Mouse (Mus musculus) retina, postnatal 1 day (tissue): ENCODE measurements around the gene Cep250.

ENCODE experiments used
- DNase-seq: peaks from one replicate; pipeline ENCODE4 v3.0.0-alpha.2; 2012

The Cep250 gene

DNA sequence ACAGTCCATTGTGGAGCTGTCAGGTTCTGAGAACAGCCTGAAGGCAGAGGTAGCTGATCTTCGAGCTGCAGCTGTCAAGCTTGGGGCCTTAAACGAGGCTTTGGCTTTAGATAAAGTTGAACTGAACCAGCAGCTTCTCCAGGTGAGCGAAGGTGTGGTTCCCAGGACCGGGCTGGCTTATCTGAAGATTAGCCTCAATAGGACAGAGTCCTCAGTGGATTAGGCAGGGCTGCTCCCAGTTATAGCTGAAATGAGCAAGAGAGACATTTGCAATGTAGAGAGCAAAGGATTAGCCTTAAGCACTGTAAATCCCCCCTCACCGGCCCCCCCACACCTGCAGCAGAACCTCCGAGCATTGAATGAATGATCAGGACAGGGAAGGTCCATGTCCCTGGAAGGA, 17.1 kb downstream of the Cep250 start:
- DNase-seq, result peak; percentile 58

DNA sequence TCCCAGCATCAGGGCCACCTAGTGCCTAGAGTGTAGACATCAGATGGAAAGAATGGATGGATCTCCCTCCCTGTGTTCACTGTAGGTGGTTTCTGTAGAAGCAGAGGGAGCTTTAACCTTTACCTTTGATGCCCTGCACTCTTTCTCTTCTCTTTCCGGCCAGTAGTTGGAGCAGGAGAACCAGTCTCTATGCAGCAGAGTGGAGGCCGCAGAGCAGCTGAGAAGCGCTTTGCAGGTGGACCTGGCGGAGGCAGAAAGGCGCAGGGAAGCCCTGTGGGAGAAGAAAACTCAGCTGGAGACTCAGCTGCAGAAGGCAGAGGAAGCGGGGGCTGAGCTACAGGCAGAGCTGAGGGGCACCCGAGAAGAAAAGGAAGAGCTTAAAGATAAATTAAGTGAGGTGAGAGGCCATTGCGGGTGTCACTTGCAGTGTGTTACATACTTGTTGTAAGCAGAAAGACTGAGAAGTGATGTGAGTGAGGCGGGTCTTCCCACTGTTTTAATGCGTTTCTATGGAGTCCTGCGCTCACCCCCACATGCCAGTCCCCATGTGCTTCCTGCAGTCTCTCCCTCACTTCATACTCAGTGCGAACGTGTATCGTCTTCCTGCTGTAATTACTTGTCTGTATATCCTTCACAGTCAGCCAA, 18.0 kb downstream of the Cep250 start:
- DNase-seq, result peak; percentile 17

DNA sequence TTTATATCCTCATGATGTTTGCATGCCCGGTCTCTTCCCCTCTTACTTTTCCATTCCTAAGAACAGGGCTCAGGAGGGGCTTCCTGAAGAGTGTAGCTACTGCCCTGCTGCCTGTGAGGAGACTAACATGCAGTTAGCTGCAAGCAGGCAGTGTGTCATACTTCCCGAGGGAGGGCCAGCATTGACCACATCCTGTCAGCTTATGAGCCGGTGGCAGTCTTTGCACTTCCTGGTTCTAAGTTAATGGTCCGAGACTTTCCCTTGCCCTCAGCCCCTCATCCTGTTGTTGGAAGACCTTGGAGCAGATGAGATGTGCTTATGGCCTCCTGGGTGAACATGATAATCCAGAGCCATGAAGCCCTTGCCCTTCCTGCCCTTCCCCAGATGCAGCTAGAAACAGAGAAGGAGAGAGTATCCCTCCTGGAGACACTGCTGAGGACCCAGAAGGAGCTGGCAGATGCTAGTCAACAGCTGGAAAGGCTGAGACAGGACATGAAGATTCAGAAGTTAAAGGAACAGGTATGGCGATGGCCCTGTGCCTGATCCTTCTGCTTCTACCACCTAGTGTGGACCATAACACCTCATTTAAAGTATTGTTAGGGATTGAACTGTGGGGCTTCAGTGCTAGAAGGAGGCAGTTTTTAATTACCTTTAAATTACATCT, 23.2 kb downstream of the Cep250 start:
- DNase-seq, result no peak

DNA sequence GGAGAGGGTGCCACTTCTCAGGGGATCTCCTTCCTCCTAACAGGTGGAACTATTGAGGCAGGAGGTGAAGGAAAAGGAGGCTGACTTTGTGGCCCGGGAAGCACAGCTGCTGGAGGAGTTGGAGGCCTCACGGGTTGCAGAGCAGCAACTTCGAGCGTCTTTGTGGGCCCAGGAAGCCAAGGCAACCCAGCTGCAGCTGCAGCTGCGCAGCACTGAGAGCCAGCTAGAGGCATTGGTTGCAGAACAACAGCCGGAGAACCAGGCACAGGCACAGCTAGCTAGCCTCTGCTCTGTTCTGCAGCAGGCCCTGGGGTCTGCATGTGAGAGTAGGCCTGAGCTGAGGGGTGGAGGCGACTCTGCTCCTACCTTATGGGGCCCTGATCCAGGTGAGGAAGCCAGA, 29.5 kb downstream of the Cep250 start:
- no peak for DNase-seq

DNA sequence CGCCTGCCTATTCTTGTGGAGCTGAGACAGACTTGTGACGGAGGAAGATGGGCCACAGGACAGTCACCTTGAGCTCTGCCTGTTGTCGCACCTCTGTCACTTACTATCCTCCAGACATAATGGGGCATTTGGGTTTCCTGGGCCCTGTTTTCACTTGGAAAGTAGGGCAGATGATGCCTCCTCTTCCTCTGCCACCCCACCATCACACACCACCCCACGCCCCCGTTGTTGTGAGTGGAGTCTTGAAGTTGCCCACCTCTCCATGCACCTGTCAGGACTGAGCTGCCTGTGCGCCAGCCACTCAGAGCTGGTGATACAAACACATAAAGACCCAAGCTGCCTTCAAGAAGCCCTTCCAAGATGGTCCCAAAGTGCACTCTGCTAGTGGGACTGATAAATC, 30.9 kb downstream of the Cep250 start:
- no peak for DNase-seq

DNA sequence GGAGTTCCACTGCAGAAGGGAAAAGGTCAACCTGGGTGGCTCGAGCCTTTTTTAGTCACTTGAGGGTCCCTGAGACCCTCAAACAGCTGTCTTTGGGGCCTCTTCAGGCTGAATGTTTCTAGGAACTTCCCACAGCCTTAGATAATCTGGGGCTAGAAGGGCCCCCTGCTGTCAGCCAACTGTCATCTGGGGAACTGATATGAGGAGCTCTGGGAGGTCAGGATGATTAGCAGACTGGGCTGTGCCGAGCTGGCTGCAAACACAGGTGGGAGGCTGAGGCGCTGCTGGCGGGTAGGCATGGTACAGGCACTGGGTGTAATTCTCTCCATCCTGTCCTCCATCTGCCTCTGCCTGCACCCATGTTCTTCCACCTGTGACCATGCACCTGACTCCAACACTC, 32.8 kb downstream of the Cep250 start:
- DNase-seq, result peak; percentile 72

DNA sequence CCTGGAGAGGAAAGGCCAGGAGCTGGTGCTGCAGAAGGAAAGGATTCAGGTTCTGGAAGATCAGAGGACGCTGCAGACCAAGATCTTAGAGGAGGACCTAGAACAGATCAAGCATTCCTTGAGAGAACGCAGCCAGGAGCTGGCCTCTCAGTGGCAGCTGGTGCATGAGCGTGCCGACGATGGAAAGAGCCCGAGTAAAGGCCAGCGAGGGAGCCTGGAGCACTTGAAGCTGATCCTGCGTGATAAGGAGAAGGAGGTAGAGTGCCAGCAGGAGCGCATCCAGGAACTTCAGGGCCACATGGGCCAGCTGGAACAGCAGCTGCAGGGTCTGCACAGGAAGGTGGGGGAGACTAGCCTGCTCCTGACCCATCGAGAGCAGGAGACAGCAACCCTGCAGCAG, 34.9 kb downstream of the Cep250 start:
- no peak for DNase-seq

DNA sequence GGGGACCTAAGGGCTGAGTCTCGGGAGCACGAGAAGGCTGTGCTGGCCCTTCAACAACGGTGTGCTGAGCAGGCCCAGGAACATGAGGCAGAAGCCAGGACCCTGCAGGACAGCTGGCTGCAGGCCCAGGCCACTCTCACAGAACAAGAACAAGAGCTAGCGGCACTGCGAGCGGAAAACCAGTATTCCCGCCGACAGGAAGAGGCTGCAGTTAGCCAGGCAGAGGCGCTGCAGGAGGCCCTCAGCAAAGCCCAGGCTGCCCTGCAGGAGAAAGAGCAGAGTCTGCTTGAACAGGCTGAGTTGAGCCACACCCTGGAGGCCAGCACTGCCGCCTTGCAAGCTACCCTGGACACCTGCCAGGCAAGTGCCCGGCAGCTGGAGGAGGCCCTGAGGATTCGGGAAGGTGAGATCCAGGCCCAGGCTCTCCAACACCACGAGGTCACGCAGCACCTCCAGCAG, 35.6 kb downstream of the Cep250 start:
- DNase-seq, result no peak

DNA sequence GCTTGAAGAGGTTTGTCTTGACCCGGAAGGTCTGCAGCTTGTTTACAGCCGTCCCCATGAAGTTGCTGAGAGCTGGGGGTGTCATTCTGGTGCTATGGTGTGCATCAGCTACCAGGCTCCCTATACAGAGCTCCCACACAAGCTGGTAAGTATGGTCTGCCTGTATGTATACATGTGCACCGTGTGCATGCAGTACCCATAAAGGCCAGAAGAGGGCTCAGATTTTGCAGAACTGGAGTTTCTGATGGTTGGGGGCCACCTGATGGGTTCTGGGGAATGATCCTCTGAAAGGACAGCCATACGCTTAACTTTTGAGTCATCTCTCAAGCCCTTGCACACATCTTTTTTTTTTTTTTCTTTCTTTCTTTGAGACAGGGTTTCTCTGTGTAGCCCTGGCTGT, 49.1 kb downstream of the Cep250 start:
- DNase-seq, result peak; percentile 39

DNA sequence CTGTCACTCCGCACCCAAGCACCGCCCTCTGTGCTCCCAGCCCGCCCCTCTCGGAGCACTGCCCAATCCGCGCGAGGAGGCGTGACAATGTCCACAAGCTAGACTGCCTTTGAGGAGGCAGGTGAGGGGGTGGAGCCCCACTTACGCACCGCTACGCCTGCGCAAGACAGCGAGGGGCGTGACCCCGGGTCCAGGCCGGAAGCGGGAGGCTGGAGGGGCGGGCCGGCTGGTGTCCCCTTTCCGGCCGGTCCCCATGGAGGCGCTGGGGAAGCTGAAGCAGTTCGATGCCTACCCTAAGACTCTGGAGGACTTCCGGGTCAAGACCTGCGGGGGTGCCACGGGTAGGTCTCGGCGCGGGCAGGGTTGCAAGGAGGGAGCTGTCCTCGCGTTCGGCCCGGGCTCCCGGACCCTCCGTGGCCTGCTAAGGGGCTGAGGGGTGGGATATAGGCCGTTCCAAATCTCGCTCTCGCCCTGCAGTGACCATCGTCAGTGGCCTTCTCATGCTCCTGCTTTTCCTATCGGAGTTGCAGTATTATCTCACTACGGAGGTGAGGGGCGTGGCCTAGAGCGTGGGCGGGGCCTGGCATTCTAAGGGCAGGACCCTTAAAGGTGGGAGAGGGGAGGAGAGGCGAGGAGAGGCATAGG, 51.8 kb downstream of the Cep250 start, which contains the start of the genes 6430550D23Rik and Ergic3:
Gene 6430550D23Rik (minus strand): TSS at position 90 of the 645 bp plus-strand sequence.
Gene Ergic3 (plus strand): TSS at position 158 of the 645 bp plus-strand sequence.
- DNase-seq, result peak; percentile 98

DNA sequence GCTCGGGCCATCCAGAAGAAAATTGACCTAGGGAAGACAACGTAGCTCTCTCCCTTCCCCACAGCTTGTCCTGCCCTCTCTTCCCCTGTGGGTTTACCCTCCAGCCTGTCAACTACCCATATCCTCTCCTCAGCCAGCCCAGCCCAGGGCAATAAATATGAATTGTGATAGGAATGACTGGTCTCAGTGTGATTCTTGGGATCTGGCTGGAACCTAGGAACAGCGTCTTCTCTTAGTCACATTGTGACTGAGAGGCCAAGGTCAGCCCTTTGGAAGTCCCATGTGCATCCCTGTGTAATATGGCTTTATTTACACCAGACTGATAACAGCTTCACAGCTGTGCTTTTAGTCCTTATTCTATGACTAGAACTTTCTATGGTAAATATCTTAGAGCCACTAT, 61.8 kb downstream of the Cep250 start:
- no peak for DNase-seq

DNA sequence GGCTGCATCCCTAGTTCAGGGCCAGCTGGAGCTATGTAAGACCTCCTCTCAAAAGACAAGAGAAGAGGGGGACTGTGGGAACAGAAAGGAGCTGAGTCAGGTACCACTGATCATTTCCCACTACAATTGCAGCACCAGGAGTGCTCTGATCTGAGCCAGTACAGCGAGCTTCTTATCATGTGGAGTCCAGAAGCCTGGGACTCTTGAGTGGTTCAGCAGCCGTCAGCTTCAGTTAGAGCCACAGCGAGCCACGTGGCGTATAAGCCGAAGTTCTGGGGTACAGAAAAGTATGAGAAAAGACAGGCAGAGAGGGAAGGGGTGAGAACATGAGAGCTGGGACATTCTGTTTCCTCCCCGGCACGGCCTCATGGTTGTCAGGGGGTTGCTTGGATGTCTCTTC, 65.0 kb downstream of the Cep250 start:
- DNase-seq, result no peak

DNA sequence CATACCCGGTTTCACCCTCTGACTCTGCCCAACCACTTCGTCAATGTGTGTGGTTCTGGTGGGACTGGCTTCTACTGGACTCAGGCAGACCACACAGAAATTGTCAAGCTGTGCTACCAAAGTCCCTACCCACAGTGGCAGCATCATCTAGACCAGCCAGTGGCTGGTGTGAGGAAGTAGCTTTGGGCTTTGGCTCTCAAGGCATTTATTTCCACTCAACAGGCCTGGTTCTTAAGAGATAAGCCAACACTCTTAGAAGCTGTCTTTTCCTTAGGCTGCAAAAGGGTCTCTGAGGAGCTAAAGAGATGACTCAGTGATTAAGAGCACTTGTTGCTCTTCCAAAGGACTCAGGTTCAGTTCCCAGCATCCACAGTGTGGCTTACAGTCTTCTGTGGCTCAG, 65.5 kb downstream of the Cep250 start:
- no peak for DNase-seq

DNA sequence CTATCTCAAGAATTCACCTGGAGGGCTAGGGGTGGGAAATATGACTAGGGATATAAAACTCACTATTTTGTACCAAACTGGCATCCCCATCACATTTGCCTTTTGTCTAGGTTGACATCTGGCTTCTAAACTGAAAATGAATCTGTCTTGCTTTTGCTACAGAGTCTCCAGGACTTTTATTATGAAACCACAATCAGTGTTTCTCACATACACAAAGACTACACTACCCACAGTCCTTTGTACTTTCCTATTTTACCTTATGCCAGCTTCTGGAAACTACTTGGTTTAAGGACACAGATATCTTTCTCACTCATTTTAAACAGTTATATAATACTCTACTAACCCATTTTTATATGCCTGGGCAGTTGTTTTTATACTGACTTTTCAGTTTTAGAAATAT, 69.2 kb downstream of the Cep250 start:
- DNase-seq, result peak; percentile 15

DNA sequence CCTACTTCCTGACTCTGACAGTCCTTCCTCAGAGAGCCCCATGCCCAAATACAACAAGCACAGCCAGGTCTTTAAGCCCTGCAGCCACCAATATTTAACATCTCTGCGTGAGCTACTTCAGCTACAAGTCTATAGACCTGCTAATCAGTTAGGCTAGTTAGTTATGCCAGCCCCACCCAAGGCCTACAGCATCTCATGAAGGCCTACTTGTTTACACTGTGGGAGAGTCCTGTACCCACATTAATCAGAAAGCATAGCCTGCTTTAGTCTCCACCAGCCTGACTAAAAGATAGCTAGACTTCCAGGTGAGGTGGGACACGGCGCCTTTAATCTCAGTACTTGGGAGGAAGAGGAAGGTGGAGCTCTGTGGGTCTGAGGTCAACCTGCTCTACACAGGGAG, 83.1 kb downstream of the Cep250 start:
- no peak for DNase-seq

DNA sequence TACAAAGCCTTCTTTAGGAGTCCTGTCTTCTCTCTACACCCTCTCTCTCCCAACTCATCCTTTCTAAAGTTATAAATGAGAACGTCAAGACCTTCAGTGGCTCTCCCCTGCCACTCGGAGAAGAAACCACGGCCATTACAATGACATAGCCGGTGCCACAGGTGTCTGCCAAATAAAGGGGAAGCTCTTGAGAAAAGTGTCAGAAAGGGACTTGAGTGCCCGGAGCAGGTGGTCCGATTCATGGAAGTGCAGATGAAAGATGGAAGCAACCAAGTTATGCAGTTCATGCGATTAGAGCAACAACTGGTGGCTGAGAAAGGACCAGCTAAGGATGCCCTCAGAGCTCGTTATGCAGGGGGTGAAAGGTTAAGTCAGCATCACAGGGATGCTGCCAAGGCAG, 86.6 kb downstream of the Cep250 start:
- DNase-seq, result no peak

DNA sequence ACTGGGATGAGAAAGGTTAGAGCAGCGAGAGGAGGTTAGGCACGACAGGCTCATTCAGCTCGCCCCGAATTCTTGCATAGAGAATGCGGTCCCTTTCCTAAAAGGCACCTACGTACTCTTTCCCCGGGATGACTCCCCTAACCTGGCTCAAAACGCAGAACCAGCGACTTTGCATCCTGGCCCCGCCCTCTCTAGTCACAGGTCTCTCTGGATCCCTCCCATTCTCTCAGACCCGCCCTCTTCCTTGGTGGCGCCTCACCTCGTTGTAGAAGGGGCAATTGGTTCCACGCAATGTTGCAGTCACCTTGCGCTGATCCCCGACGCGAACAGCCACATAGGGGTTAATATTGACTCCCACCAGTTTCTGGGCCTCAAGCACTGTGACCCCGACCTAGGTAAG, 91.7 kb downstream of the Cep250 start:
- peak; percentile 6 for DNase-seq
